Mouse (Mus musculus): ENCODE measurements around the gene Sorcs1. TPM values are rescaled to one million over a fixed set of nuclear protein-coding genes. Genes with fewer than 3 reads are reported as not detected.

Sorcs1 gene
- polyA plus RNA-seq, 1 experiment from 2014 or later, result 3.1 TPM

- no peak for DNase-seq (ENCODE audit: low spot score)
- Histone ChIP-seq H3K27ac (replicated peaks) (no peak overlapping the region), H3K4me3 (no peak overlapping the region), H3K27me3 (ENCODE audit: low read depth, poor library complexity, severe bottlenecking) (no peaks in the 10 kb centered on the region), H3K36me3 (no peaks in the 10 kb centered on the region), H3K9me3 (replicated peaks) (no peaks in the 10 kb centered on the region), H3K4me1 (no peaks in the 10 kb centered on the region)
- WGBS, result 83% methylated on average over 4 of the region's 4 CpGs
Observed at GRCm38 (mm10) chr19:50521943-50522342, 156.5 kb downstream of the Sorcs1 start.

GRCm38 (mm10) chr19:50515059-50515673 lies 163.3 kb downstream of the Sorcs1 start:
- no peaks in the 10 kb centered on the region for H3K9me3 ChIP-seq (replicated peaks)
- peaks cover 9% of the 10 kb centered on the region for H3K4me1 ChIP-seq
- no peak overlapping the region for H3K27ac ChIP-seq (replicated peaks)
- no peaks in the 10 kb centered on the region for H3K27me3 ChIP-seq (ENCODE audit: low read depth, poor library complexity, severe bottlenecking)
- 70% methylated on average over 10 of the region's 10 CpGs for WGBS
- no peak for DNase-seq (ENCODE audit: low spot score)
- no peak overlapping the region for H3K4me3 ChIP-seq
- H3K36me3 ChIP-seq, result no peaks in the 10 kb centered on the region

- 85% methylated on average over 8 of the region's 8 CpGs for whole genome bisulfite sequencing
- Histone ChIP-seq H3K9me3 (replicated peaks) (no peaks in the 10 kb centered on the region), H3K4me1 (peaks cover 9% of the 10 kb centered on the region), H3K36me3 (no peaks in the 10 kb centered on the region), H3K27me3 (ENCODE audit: low read depth, poor library complexity, severe bottlenecking) (no peaks in the 10 kb centered on the region), H3K27ac (replicated peaks) (no peak overlapping the region), H3K4me3 (no peak overlapping the region)
- no peak for DNase-seq (ENCODE audit: low spot score)
Observed at GRCm38 (mm10) chr19:50514309-50514830, 164.1 kb downstream of the Sorcs1 start.

- DNase-seq (ENCODE audit: low spot score), result no peak
- 95% methylated on average over 1 of the region's 1 CpGs for WGBS
- peaks cover 4% of the 10 kb centered on the region; the same call in 1 of the 2 replicates for H3K4me1 ChIP-seq
- no peaks in the 10 kb centered on the region for H3K9me3 ChIP-seq (replicated peaks)
- no peak overlapping the region for H3K27ac ChIP-seq (replicated peaks)
- H3K27me3 ChIP-seq (ENCODE audit: low read depth, poor library complexity, severe bottlenecking), result no peaks in the 10 kb centered on the region
- no peaks in the 10 kb centered on the region for H3K36me3 ChIP-seq
- H3K4me3 ChIP-seq, result no peak overlapping the region
Observed at GRCm38 (mm10) chr19:50502816-50503215, 175.6 kb downstream of the Sorcs1 start.

GRCm38 (mm10) chr19:50491121-50491520 lies 187.3 kb downstream of the Sorcs1 start:
- peaks cover 35% of the 10 kb centered on the region for H3K27me3 ChIP-seq (ENCODE audit: low read depth, poor library complexity, severe bottlenecking)
- no peak overlapping the region for H3K27ac ChIP-seq (replicated peaks)
- H3K4me1 ChIP-seq, result peaks cover 29% of the 10 kb centered on the region
- no peaks in the 10 kb centered on the region for H3K9me3 ChIP-seq (replicated peaks)
- no peak overlapping the region for H3K4me3 ChIP-seq
- DNase-seq (ENCODE audit: low spot score), result no peak
- H3K36me3 ChIP-seq, result no peaks in the 10 kb centered on the region
- WGBS, result 96% methylated on average over 3 of the region's 3 CpGs

- Histone ChIP-seq H3K4me3 (no peak overlapping the region), H3K36me3 (no peaks in the 10 kb centered on the region), H3K27ac (replicated peaks) (no peak overlapping the region), H3K4me1 (peaks cover 29% of the 10 kb centered on the region), H3K9me3 (replicated peaks) (no peaks in the 10 kb centered on the region), H3K27me3 (ENCODE audit: low read depth, poor library complexity, severe bottlenecking) (peaks cover 38% of the 10 kb centered on the region)
- WGBS, result 90% methylated on average over 2 of the region's 2 CpGs
- no peak for DNase-seq (ENCODE audit: low spot score)
Observed at GRCm38 (mm10) chr19:50490721-50491120, 187.7 kb downstream of the Sorcs1 start.

- 87% methylated on average over 3 of the region's 3 CpGs for WGBS
- no peak overlapping the region for H3K4me3 ChIP-seq
- no peaks in the 10 kb centered on the region for H3K9me3 ChIP-seq (replicated peaks)
- H3K27ac ChIP-seq (replicated peaks), result no peak overlapping the region
- peaks cover 29% of the 10 kb centered on the region for H3K4me1 ChIP-seq
- H3K27me3 ChIP-seq (ENCODE audit: low read depth, poor library complexity, severe bottlenecking), result peaks cover 41% of the 10 kb centered on the region
- no peak for DNase-seq (ENCODE audit: low spot score)
- no peaks in the 10 kb centered on the region for H3K36me3 ChIP-seq
Observed at GRCm38 (mm10) chr19:50489786-50490185, 188.7 kb downstream of the Sorcs1 start.

GRCm38 (mm10) chr19:50488421-50488820 lies 190.0 kb downstream of the Sorcs1 start:
- H3K27me3 ChIP-seq (ENCODE audit: low read depth, poor library complexity, severe bottlenecking), result peaks cover 41% of the 10 kb centered on the region
- peaks cover 32% of the 10 kb centered on the region for H3K4me1 ChIP-seq
- WGBS, result 30% methylated on average over 6 of the region's 6 CpGs
- DNase-seq (ENCODE audit: low spot score), result peak; percentile 19
- no peaks in the 10 kb centered on the region for H3K36me3 ChIP-seq
- H3K9me3 ChIP-seq (replicated peaks), result no peaks in the 10 kb centered on the region
- no peak overlapping the region for H3K4me3 ChIP-seq
- H3K27ac ChIP-seq (replicated peaks), result no peak overlapping the region

- no peaks in the 10 kb centered on the region for H3K9me3 ChIP-seq (replicated peaks)
- no peaks in the 10 kb centered on the region for H3K36me3 ChIP-seq
- H3K4me3 ChIP-seq, result peak overlapping the region; percentile 34
- H3K27ac ChIP-seq (replicated peaks), result no peak overlapping the region; the same call in 1 of the 2 replicates
- DNase-seq (ENCODE audit: low spot score), result peak; percentile 33
- 16% methylated on average over 11 of the region's 11 CpGs for WGBS
- H3K4me1 ChIP-seq, result peaks cover 35% of the 10 kb centered on the region
- peaks cover 36% of the 10 kb centered on the region for H3K27me3 ChIP-seq (ENCODE audit: low read depth, poor library complexity, severe bottlenecking)
Observed at GRCm38 (mm10) chr19:50487768-50488167, 190.7 kb downstream of the Sorcs1 start.

- H3K4me3 ChIP-seq, result no peak overlapping the region
- no peak overlapping the region for H3K27ac ChIP-seq (replicated peaks)
- no peak for DNase-seq (ENCODE audit: low spot score)
- H3K9me3 ChIP-seq (replicated peaks), result no peaks in the 10 kb centered on the region
- H3K36me3 ChIP-seq, result no peaks in the 10 kb centered on the region
- 86% methylated on average over 5 of the region's 5 CpGs for WGBS
- H3K27me3 ChIP-seq (ENCODE audit: low read depth, poor library complexity, severe bottlenecking), result peaks cover 26% of the 10 kb centered on the region
- H3K4me1 ChIP-seq, result peaks cover 33% of the 10 kb centered on the region
Observed at GRCm38 (mm10) chr19:50486345-50486744, 192.1 kb downstream of the Sorcs1 start.

GRCm38 (mm10) chr19:50476774-50477173 lies 201.7 kb downstream of the Sorcs1 start:
- no peak for DNase-seq (ENCODE audit: low spot score)
- H3K27ac ChIP-seq (replicated peaks), result no peak overlapping the region
- no peaks in the 10 kb centered on the region for H3K36me3 ChIP-seq
- WGBS, result 81% methylated on average over 6 of the region's 6 CpGs
- H3K9me3 ChIP-seq (replicated peaks), result no peaks in the 10 kb centered on the region
- H3K4me1 ChIP-seq, result peaks cover 23% of the 10 kb centered on the region
- no peak overlapping the region for H3K4me3 ChIP-seq
- peaks cover 22% of the 10 kb centered on the region; the same call in 1 of the 2 replicates for H3K27me3 ChIP-seq (ENCODE audit: low read depth, poor library complexity, severe bottlenecking)

- no peak for DNase-seq (ENCODE audit: low spot score)
- WGBS, result 95% methylated on average over 3 of the region's 3 CpGs
Observed at GRCm38 (mm10) chr19:50468592-50468991, 209.9 kb downstream of the Sorcs1 start.

GRCm38 (mm10) chr19:50464811-50465210 lies 213.6 kb downstream of the Sorcs1 start:
- Histone ChIP-seq H3K4me3 (no peak overlapping the region), H3K9me3 (replicated peaks) (no peaks in the 10 kb centered on the region; the same call in 1 of the 2 replicates), H3K27ac (replicated peaks) (no peak overlapping the region), H3K4me1 (no peaks in the 10 kb centered on the region), H3K27me3 (ENCODE audit: low read depth, poor library complexity, severe bottlenecking) (no peaks in the 10 kb centered on the region), H3K36me3 (no peaks in the 10 kb centered on the region)
- 92% methylated on average over 6 of the region's 6 CpGs for WGBS
- no peak for DNase-seq (ENCODE audit: low spot score)

More at GRCm38 (mm10) chr19:50468592-50468991, 209.9 kb downstream of the Sorcs1 start:
- no peak overlapping the region for H3K4me3 ChIP-seq
- H3K4me1 ChIP-seq, result peaks cover 12% of the 10 kb centered on the region
- H3K27me3 ChIP-seq (ENCODE audit: low read depth, poor library complexity, severe bottlenecking), result 0 out of 2 replicates have a peak, but pooled peaks cover under 1% of the 10 kb centered on the region
- H3K27ac ChIP-seq (replicated peaks), result no peak overlapping the region
- H3K9me3 ChIP-seq (replicated peaks), result no peaks in the 10 kb centered on the region; the same call in 1 of the 2 replicates
- H3K36me3 ChIP-seq, result no peaks in the 10 kb centered on the region
